In genomic region chr7:25277405-25277804, GRCm38 (mm10) we compare ENCODE assay signal across 8 mouse cellular contexts. TPM values are rescaled to one million over a fixed set of nuclear protein-coding genes. Genes with fewer than 3 reads are reported as not detected.
DNase-seq lines count a peak whose midpoint lies in the region; ATAC-seq and TF ChIP-seq lines count a peak whose summit lies in the region.

No protein-coding gene starts in this region.

- DNase-seq in forebrain, embryonic 14.5 days (ENCODE audit: low spot score) = no peak
- no peak for DNase-seq in frontal cortex, adult 2 months (ENCODE audit: extremely low spot score in 1 of 2, low spot score in 1 of 2)
- no peak for DNase-seq in urinary bladder, postnatal 4 days (ENCODE audit: low spot score in 2 of 2)
- DNase-seq in left cerebral cortex, adult 11 months (ENCODE audit: low spot score) = no peak

- H3K9me3 ChIP-seq in erythroblast, embryonic 14.5 days (ENCODE audit: control insufficient read depth, low read length) = no peaks in the 10 kb centered on the region
- H3K9me3 ChIP-seq in forebrain, embryonic 14.5 days (replicated peaks; ENCODE audit: control insufficient read depth, low read length) = no peaks in the 10 kb centered on the region
- no peaks in the 10 kb centered on the region for H3K9me3 ChIP-seq in liver, embryonic 12.5 days (replicated peaks)

- H3K79me2 ChIP-seq in C2C12 (ENCODE audit: control insufficient read depth, insufficient read depth) = peaks cover 5% of the 10 kb centered on the region

- no peaks in the 10 kb centered on the region for H3K27me3 ChIP-seq in erythroblast, embryonic 14.5 days (ENCODE audit: control insufficient read depth)
- no peaks in the 10 kb centered on the region for H3K27me3 ChIP-seq in C2C12 (ENCODE audit: control insufficient read depth, insufficient read depth, insufficient read length)
- H3K27me3 ChIP-seq in forebrain, embryonic 14.5 days (replicated peaks; ENCODE audit: control insufficient read depth, insufficient read depth, low read length) = no peaks in the 10 kb centered on the region
- no peaks in the 10 kb centered on the region for H3K27me3 ChIP-seq in liver, embryonic 12.5 days (replicated peaks)

- peaks cover 93% of the 10 kb centered on the region for H3K4me1 ChIP-seq in erythroblast, embryonic 14.5 days (ENCODE audit: control insufficient read depth)
- peaks cover 32% of the 10 kb centered on the region for H3K4me1 ChIP-seq in forebrain, embryonic 14.5 days (ENCODE audit: control insufficient read depth, insufficient read depth, low read length)
- peaks cover 89% of the 10 kb centered on the region for H3K4me1 ChIP-seq in liver, embryonic 12.5 days

- peaks cover 52% of the 10 kb centered on the region for H3K36me3 ChIP-seq in erythroblast, embryonic 14.5 days (ENCODE audit: control insufficient read depth)
- H3K36me3 ChIP-seq in C2C12 (ENCODE audit: control insufficient read depth, insufficient read depth) = no peaks in the 10 kb centered on the region
- peaks cover 23% of the 10 kb centered on the region for H3K36me3 ChIP-seq in forebrain, embryonic 14.5 days (ENCODE audit: control insufficient read depth, insufficient read depth, low read length)
- H3K36me3 ChIP-seq in liver, embryonic 12.5 days = peaks cover 13% of the 10 kb centered on the region

- H3K4me3 ChIP-seq in erythroblast, embryonic 14.5 days (replicated peaks) = peak overlapping the region; percentile 74
- peak overlapping the region; percentile 36 for H3K4me3 ChIP-seq in C2C12 (ENCODE audit: insufficient read depth, poor library complexity, severe bottlenecking)
- peak overlapping the region; percentile 55; the same call in 1 of the 2 replicates for H3K4me3 ChIP-seq in forebrain, embryonic 14.5 days (ENCODE audit: low read depth, low read length)
- peak overlapping the region; percentile 67 for H3K4me3 ChIP-seq in liver, embryonic 12.5 days

- WGBS in forebrain, embryonic 14.5 days = 95% methylated on average over 4 of the region's 4 CpGs
- WGBS in liver, embryonic 12.5 days (ENCODE audit: insufficient replicate concordance) = 88% methylated on average over 4 of the region's 4 CpGs

- peak overlapping the region; percentile 99; the same call in 1 of the 2 replicates for H3K27ac ChIP-seq in forebrain, embryonic 14.5 days (ENCODE audit: low read depth, low read length)
- H3K27ac ChIP-seq in liver, embryonic 12.5 days = peak overlapping the region; percentile 97

- H3K4me2 ChIP-seq in forebrain, embryonic 14.5 days (ENCODE audit: low read length) = peak overlapping the region; percentile 89
- peak overlapping the region; percentile 99 for H3K4me2 ChIP-seq in liver, embryonic 12.5 days

- ATAC-seq in erythroblast, adult 5-6 weeks (replicated peaks; ENCODE audit: low FRiP score, poor library complexity, severe bottlenecking) = no peak
- ATAC-seq in forebrain, embryonic 14.5 days = no peak
- no peak for ATAC-seq in liver, embryonic 12.5 days

- peak overlapping the region; percentile 83 for H3K9ac ChIP-seq in forebrain, embryonic 14.5 days (ENCODE audit: low read length)
- peak overlapping the region; percentile 87 for H3K9ac ChIP-seq in liver, embryonic 12.5 days

- H3ac ChIP-seq in C2C12 (ENCODE audit: control insufficient read depth, insufficient read length, low read depth) = peak overlapping the region; percentile 43

- TF ChIP-seq CTCF in C2C12 (IDR thresholded peaks at IDR 0.05; ENCODE audit: control insufficient read depth, insufficient read depth, insufficient read length) = no peak

- peaks cover 2% of the 10 kb centered on the region for H3K79me3 ChIP-seq in C2C12 (ENCODE audit: low read depth)

TF ChIP-seq in C2C12, 6 proteins besides CTCF, POLR2A, EP300 and RAD21:
- TF ChIP-seq CEBPB (IDR thresholded peaks at IDR 0.05; ENCODE audit: low read depth) (no peak), FOSL1 (IDR thresholded peaks at IDR 0.05; ENCODE audit: insufficient read depth, low read length, poor library complexity, severe bottlenecking) (no peak), MYOD1 (IDR thresholded peaks at IDR 0.05; ENCODE audit: control insufficient read depth, insufficient read length, low read depth) (no peak), MAX (IDR thresholded peaks at IDR 0.05) (no peak), USF1 (IDR thresholded peaks at IDR 0.05; ENCODE audit: low read depth) (no peak), MYOG (IDR thresholded peaks at IDR 0.05; ENCODE audit: control insufficient read depth, extremely low read depth, insufficient read length) (no peak)
TF ChIP-seq in C2C12: peak in this region for 0.

RNA-seq across cellular contexts. Expression of gene Cic, which starts 9.9 kb away (rescaled TPM):
- 47.3 and 55.9 TPM in 2 replicates for polyA plus RNA-seq in erythroblast, embryonic 14.5 days (2012)
- 60.2 and 77.4 TPM in 2 replicates for total RNA-seq in erythroblast, adult 5-6 weeks (2015; ENCODE audit: low replicate concordance)
- total RNA-seq in erythroblast, adult 5-6 weeks (2017; ENCODE audit: low replicate concordance) = 15.3 and 26.6 TPM in 2 replicates
- polyA plus RNA-seq in C2C12 (2012; fragmentation: generic; extraction: Trizol) = 79.5 TPM
- 37.4 and 38.7 TPM in 2 replicates for polyA plus RNA-seq in forebrain, embryonic 14.5 days (2014; fragmentation: Nextera tagmentation; extraction: Ambion mirVana)
- 17.0 TPM in 2 replicates for polyA plus RNA-seq in liver, embryonic 12.5 days (2016; fragmentation: Nextera tagmentation; extraction: Ambion mirVana)
- 92.4 and 104 TPM in 2 replicates for polyA plus RNA-seq in frontal cortex, adult 2 months (2012; rRNA removed)

RNA-seq across cellular contexts. Expression of gene Pafah1b3, which starts 20.4 kb away (rescaled TPM):
- 1.2 TPM in 2 replicates for polyA plus RNA-seq in erythroblast, embryonic 14.5 days (2012)
- total RNA-seq in erythroblast, adult 5-6 weeks (2015; ENCODE audit: low replicate concordance) = 1.9 and 2.9 TPM in 2 replicates
- 0.98 TPM in 1 of 2 replicates, not detected in the other for total RNA-seq in erythroblast, adult 5-6 weeks (2017; ENCODE audit: low replicate concordance)
- 90.8 TPM for polyA plus RNA-seq in C2C12 (2012; fragmentation: generic; extraction: Trizol)
- polyA plus RNA-seq in forebrain, embryonic 14.5 days (2014; fragmentation: Nextera tagmentation; extraction: Ambion mirVana) = 574 and 635 TPM in 2 replicates
- 44.1 and 51.0 TPM in 2 replicates for polyA plus RNA-seq in liver, embryonic 12.5 days (2016; fragmentation: Nextera tagmentation; extraction: Ambion mirVana)
- 33.5 and 43.0 TPM in 2 replicates for polyA plus RNA-seq in frontal cortex, adult 2 months (2012; rRNA removed)

RNA-seq across cellular contexts. Expression of gene Prr19, which starts 23.8 kb away (rescaled TPM):
- polyA plus RNA-seq in erythroblast, embryonic 14.5 days (2012) = not detected in 2 replicates
- total RNA-seq in erythroblast, adult 5-6 weeks (2015; ENCODE audit: low replicate concordance) = not detected in 2 replicates
- not detected in 2 replicates for total RNA-seq in erythroblast, adult 5-6 weeks (2017; ENCODE audit: low replicate concordance)
- not detected for polyA plus RNA-seq in C2C12 (2012; fragmentation: generic; extraction: Trizol)
- polyA plus RNA-seq in forebrain, embryonic 14.5 days (2014; fragmentation: Nextera tagmentation; extraction: Ambion mirVana) = 1.8 and 2.2 TPM in 2 replicates
- polyA plus RNA-seq in liver, embryonic 12.5 days (2016; fragmentation: Nextera tagmentation; extraction: Ambion mirVana) = 0.10 and 0.14 TPM in 2 replicates
- 0.17 and 0.28 TPM in 2 replicates for polyA plus RNA-seq in frontal cortex, adult 2 months (2012; rRNA removed)

RNA-seq across cellular contexts. Expression of gene Erf, which starts 26.8 kb away (rescaled TPM):
- 3.2 and 3.6 TPM in 2 replicates for polyA plus RNA-seq in erythroblast, embryonic 14.5 days (2012)
- total RNA-seq in erythroblast, adult 5-6 weeks (2015; ENCODE audit: low replicate concordance) = 3.3 and 3.6 TPM in 2 replicates
- total RNA-seq in erythroblast, adult 5-6 weeks (2017; ENCODE audit: low replicate concordance) = 2.4 and 2.6 TPM in 2 replicates
- 61.8 TPM for polyA plus RNA-seq in C2C12 (2012; fragmentation: generic; extraction: Trizol)
- 7.7 and 8.2 TPM in 2 replicates for polyA plus RNA-seq in forebrain, embryonic 14.5 days (2014; fragmentation: Nextera tagmentation; extraction: Ambion mirVana)
- polyA plus RNA-seq in liver, embryonic 12.5 days (2016; fragmentation: Nextera tagmentation; extraction: Ambion mirVana) = 6.5 and 7.5 TPM in 2 replicates
- polyA plus RNA-seq in frontal cortex, adult 2 months (2012; rRNA removed) = 38.9 TPM in 2 replicates

RNA-seq across cellular contexts. Expression of gene Tmem145, which starts 28.5 kb away (rescaled TPM):
- not detected in 2 replicates for polyA plus RNA-seq in erythroblast, embryonic 14.5 days (2012)
- total RNA-seq in erythroblast, adult 5-6 weeks (2015; ENCODE audit: low replicate concordance) = not detected in 2 replicates
- not detected in 2 replicates for total RNA-seq in erythroblast, adult 5-6 weeks (2017; ENCODE audit: low replicate concordance)
- polyA plus RNA-seq in C2C12 (2012; fragmentation: generic; extraction: Trizol) = 0.13 TPM
- polyA plus RNA-seq in forebrain, embryonic 14.5 days (2014; fragmentation: Nextera tagmentation; extraction: Ambion mirVana) = 14.5 and 25.5 TPM in 2 replicates
- polyA plus RNA-seq in liver, embryonic 12.5 days (2016; fragmentation: Nextera tagmentation; extraction: Ambion mirVana) = 0.14 TPM in 2 replicates
- polyA plus RNA-seq in frontal cortex, adult 2 months (2012; rRNA removed) = 74.6 and 90.4 TPM in 2 replicates

Comparison
In these comparisons a context has a peak if more than half of its experiments do, and no peak if none do; other contexts are left out.
1. RNA of gene Pafah1b3, which starts 20.4 kb away (polyA plus RNA-seq): 574 to 635 TPM in forebrain, embryonic 14.5 days, 90.8 TPM in C2C12 (single experiment), 44.1 to 51.0 TPM in liver, embryonic 12.5 days and 33.5 to 43.0 TPM in frontal cortex, adult 2 months; 1.2 TPM in erythroblast, embryonic 14.5 days; every median in the first group is over 10 times any median in the second.
2. Peak in every context shown above with its lines, with median percentiles within 50 percentile points of each other: H3K4me3 ChIP-seq.